Mouse (Mus musculus) heart, embryonic 14.5 days (tissue): ENCODE data around the gene Olfr1240. TPM values are rescaled to one million over a fixed set of nuclear protein-coding genes. Genes with fewer than 3 reads are reported as not detected.

Experiments used
- ATAC-seq: fragments of 200-750 bp; cut with Nextera tagmentation; 2 replicates; pipeline ENCODE4 v1.8.0; 2017; ENCODE audit warnings: low read depth, moderate TSS enrichment; ENCODE audit not compliant: insufficient number of reproducible peaks, insufficient read depth, low FRiP score
- H3K27ac ChIP-seq, 2 experiments: fragments of 200-500 bp in 1 of 2; fragments of 300-500 bp in 1 of 2; sonication (generic) in 1 of 2; replicated peaks in 1 of 2; 2 replicates each; pipeline ENCODE4 v1.5.1; 2012 to 2014; ENCODE audit warnings: low read depth in 2 of 2, low read length in 2 of 2, control low read depth in 1 of 2, mild to moderate bottlenecking in 1 of 2, mixed read lengths in 1 of 2; ENCODE audit not compliant: control insufficient read depth in 1 of 2, insufficient read depth in 1 of 2
- H3K27me3 ChIP-seq: fragments of 300-500 bp; sonication (generic); 2 replicates; pipeline ENCODE4 v1.6.1; 2014; ENCODE audit warnings: mild to moderate bottlenecking, low read length, control low read depth; ENCODE audit not compliant: control insufficient read depth, insufficient read depth
- H3K36me3 ChIP-seq: fragments of 300-500 bp; sonication (generic); 2 replicates; pipeline ENCODE4 v1.6.1; 2014; ENCODE audit warnings: mild to moderate bottlenecking, control low read depth, low read length, mixed read lengths; ENCODE audit not compliant: control insufficient read depth, insufficient read depth
- H3K4me1 ChIP-seq, 2 experiments: fragments of 200-500 bp in 1 of 2; fragments of 300-500 bp in 1 of 2; sonication (generic) in 1 of 2; 2 replicates each; pipeline ENCODE4 v1.6.1; 2012 to 2014; ENCODE audit warnings: low read length in 2 of 2, control low read depth in 1 of 2, mixed read lengths in 1 of 2; ENCODE audit not compliant: control insufficient read depth in 2 of 2, insufficient read depth in 2 of 2
- H3K4me2 ChIP-seq: fragments of 300-500 bp; sonication (generic); 2 replicates; pipeline ENCODE4 v1.6.1; 2014; ENCODE audit warnings: mild to moderate bottlenecking, low read length
- H3K4me3 ChIP-seq, 2 experiments: fragments of 200-500 bp in 1 of 2; fragments of 300-500 bp in 1 of 2; sonication (generic) in 1 of 2; 2 replicates each; pipeline ENCODE4 v1.5.1; 2012 to 2014; ENCODE audit warnings: low read length in 2 of 2, mild to moderate bottlenecking in 2 of 2, control low read depth in 1 of 2, low read depth in 1 of 2, moderate library complexity in 1 of 2; ENCODE audit not compliant: control insufficient read depth in 1 of 2, insufficient read depth in 1 of 2
- H3K9ac ChIP-seq: fragments of 300-500 bp; sonication (generic); 2 replicates; pipeline ENCODE4 v1.6.1; 2014; ENCODE audit warnings: mild to moderate bottlenecking, low read length
- H3K9me3 ChIP-seq: fragments of 300-500 bp; sonication (generic); 2 replicates; pipeline ENCODE4 v1.6.1; 2016; ENCODE audit warnings: low read length, control low read depth; ENCODE audit not compliant: control insufficient read depth
- WGBS: fragments of 180-500 bp; shearing (Covaris S2); extraction: QIAGEN DNeasy Blood & Tissue Kit; methylation state at CpG from one replicate; pipeline ENCODE4 v1.1.7; 2014; 5-methylcytosine and 5-hydroxymethylcytosine counted together
- polyA plus RNA-seq: library from polyadenylated mRNA; unstranded; fragments of >200 nt; fragmentation: Nextera tagmentation; extraction: Ambion mirVana; gene quantifications from 2 replicates; pipeline ENCODE4 v1.2.1, GENCODE M21; 2014

Olfr1240 gene
- not detected in 2 replicates for polyA plus RNA-seq

GRCm38 (mm10) chr2:89442900-89443299, at the start of gene Olfr1240:
Olfr1240 (minus strand) TSS chr2:89443000.
- Histone ChIP-seq H3K4me1 (no peaks in the 10 kb centered on the region), H3K27ac (no peak within 1 kb of the TSS), H3K9ac (no peak within 1 kb of the TSS), H3K9me3 (no peaks in the 10 kb centered on the region), H3K4me2 (no peak within 1 kb of the TSS), H3K4me3 (no peak within 1 kb of the TSS), H3K36me3 (no peaks in the 10 kb centered on the region), H3K27me3 (no peaks in the 10 kb centered on the region)
- 78% methylated on average over 3 of the region's 3 CpGs for WGBS
- ATAC-seq, result no peak

- H3K36me3 ChIP-seq, result no peaks in the 10 kb centered on the region
- H3K27me3 ChIP-seq, result no peaks in the 10 kb centered on the region
- H3K27ac ChIP-seq, result no peak within 1 kb of the TSS
- no peak within 1 kb of the TSS for H3K9ac ChIP-seq
- no peaks in the 10 kb centered on the region for H3K9me3 ChIP-seq
- no peak within 1 kb of the TSS for H3K4me3 ChIP-seq
- no peak for ATAC-seq
- no peak within 1 kb of the TSS for H3K4me2 ChIP-seq
- no peaks in the 10 kb centered on the region for H3K4me1 ChIP-seq
Observed at GRCm38 (mm10) chr2:89487026-89487425, 44.2 kb upstream of the Olfr1240 start, which contains the start of gene Olfr1241. Olfr1241 (minus strand) TSS chr2:89487126.

- no peak within 1 kb of the TSS for H3K4me3 ChIP-seq
- no peaks in the 10 kb centered on the region for H3K36me3 ChIP-seq
- no peak within 1 kb of the TSS for H3K9ac ChIP-seq
- H3K27me3 ChIP-seq, result no peaks in the 10 kb centered on the region
- no peak for ATAC-seq
- no peak within 1 kb of the TSS for H3K4me2 ChIP-seq
- H3K4me1 ChIP-seq, result no peaks in the 10 kb centered on the region
- no peak within 1 kb of the TSS for H3K27ac ChIP-seq
- no peaks in the 10 kb centered on the region for H3K9me3 ChIP-seq
- WGBS, result 89% methylated on average over 2 of the region's 2 CpGs
Observed at GRCm38 (mm10) chr2:89420307-89420706, 22.5 kb downstream of the Olfr1240 start, which contains the start of gene Olfr1239. Olfr1239 (minus strand) TSS chr2:89420407.

DNA sequence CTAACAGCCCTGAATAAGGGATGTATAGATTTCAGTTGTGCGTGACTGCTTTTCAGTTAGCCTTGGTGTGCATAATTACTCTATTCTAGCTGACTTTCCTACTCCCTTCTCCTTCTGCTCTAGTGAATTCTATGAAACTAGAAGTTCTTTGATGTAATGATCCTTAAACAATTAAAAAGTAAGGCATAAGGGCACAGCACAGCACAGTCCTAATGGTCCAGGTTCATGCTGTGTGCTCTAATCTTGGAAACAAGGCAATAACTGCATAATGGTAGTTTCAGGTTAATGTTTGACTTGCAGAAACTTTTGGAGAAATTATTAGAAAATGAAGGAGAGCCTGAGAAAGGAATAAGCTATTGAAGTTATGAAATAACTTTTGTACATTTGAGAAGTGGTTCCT, 28.2 kb downstream of the Olfr1240 start:
- Histone ChIP-seq H3K36me3 (no peaks in the 10 kb centered on the region), H3K4me2 (no peak overlapping the region), H3K4me3 (no peak overlapping the region), H3K27me3 (no peaks in the 10 kb centered on the region), H3K9me3 (no peaks in the 10 kb centered on the region), H3K9ac (no peak overlapping the region), H3K27ac (no peak overlapping the region), H3K4me1 (no peaks in the 10 kb centered on the region)
- no peak for ATAC-seq
- WGBS, result 88% methylated on average over 1 of the region's 1 CpGs

GRCm38 (mm10) chr2:89409576-89409975, 33.2 kb downstream of the Olfr1240 start, which contains the start of gene Olfr1238:
Olfr1238 (minus strand) TSS chr2:89409676.
- Histone ChIP-seq H3K4me2 (no peak within 1 kb of the TSS), H3K9ac (no peak within 1 kb of the TSS), H3K9me3 (no peaks in the 10 kb centered on the region), H3K27me3 (no peaks in the 10 kb centered on the region), H3K27ac (no peak within 1 kb of the TSS), H3K4me3 (no peak within 1 kb of the TSS), H3K4me1 (no peaks in the 10 kb centered on the region), H3K36me3 (no peaks in the 10 kb centered on the region)
- 80% methylated on average over 2 of the region's 2 CpGs for WGBS
- no peak for ATAC-seq

- Histone ChIP-seq H3K4me1 (no peaks in the 10 kb centered on the region), H3K9me3 (no peaks in the 10 kb centered on the region), H3K36me3 (no peaks in the 10 kb centered on the region), H3K4me3 (no peak overlapping the region), H3K27me3 (no peaks in the 10 kb centered on the region), H3K9ac (no peak overlapping the region), H3K27ac (no peak overlapping the region), H3K4me2 (no peak overlapping the region)
- no peak for ATAC-seq
- 76% methylated on average over 1 of the region's 1 CpGs for WGBS
Observed at GRCm38 (mm10) chr2:89400882-89401281, 41.9 kb downstream of the Olfr1240 start.

Other genes starting within 250 kb of the Olfr1240 start
- gene Olfr1226, start 243.0 kb downstream of the Olfr1240 start, polyA plus RNA-seq, result not detected in 2 replicates
- not detected in 2 replicates for gene Olfr1228, start 188.9 kb downstream of the Olfr1240 start, polyA plus RNA-seq
- gene Olfr1229, start 155.0 kb downstream of the Olfr1240 start, polyA plus RNA-seq, result not detected in 2 replicates
- gene Olfr1230, start 145.7 kb downstream of the Olfr1240 start, polyA plus RNA-seq, result not detected in 2 replicates
- not detected in 2 replicates for gene Olfr1231, start 135.9 kb downstream of the Olfr1240 start, polyA plus RNA-seq
- gene Olfr1232, start 113.3 kb downstream of the Olfr1240 start, polyA plus RNA-seq, result not detected in 2 replicates
- gene Olfr1233, start 100.6 kb downstream of the Olfr1240 start, polyA plus RNA-seq, result not detected in 2 replicates
- not detected in 2 replicates for gene Olfr1234, start 78.1 kb downstream of the Olfr1240 start, polyA plus RNA-seq
- gene Olfr1238, start 33.3 kb downstream of the Olfr1240 start, polyA plus RNA-seq, result not detected in 2 replicates
- gene Olfr1239, start 22.6 kb downstream of the Olfr1240 start, polyA plus RNA-seq, result not detected in 2 replicates
- gene Olfr1241, start 44.1 kb upstream of the Olfr1240 start, polyA plus RNA-seq, result not detected in 2 replicates
- not detected in 2 replicates for gene Olfr1242, start 55.3 kb upstream of the Olfr1240 start, polyA plus RNA-seq
- gene Olfr1243, start 88.5 kb upstream of the Olfr1240 start, polyA plus RNA-seq, result not detected in 2 replicates
- not detected in 2 replicates for gene Olfr1245, start 135.4 kb upstream of the Olfr1240 start, polyA plus RNA-seq
- not detected in 2 replicates for gene Olfr1246, start 150.2 kb upstream of the Olfr1240 start, polyA plus RNA-seq
- gene Olfr1247, start 171.1 kb upstream of the Olfr1240 start, polyA plus RNA-seq, result not detected in 2 replicates
- gene Olfr1248, start 175.2 kb upstream of the Olfr1240 start, polyA plus RNA-seq, result not detected in 2 replicates
- not detected in 2 replicates for gene Olfr1249, start 192.0 kb upstream of the Olfr1240 start, polyA plus RNA-seq
- not detected in 2 replicates for gene Olfr1250, start 218.5 kb upstream of the Olfr1240 start, polyA plus RNA-seq
- gene Olfr1251, start 228.9 kb upstream of the Olfr1240 start, polyA plus RNA-seq, result not detected in 2 replicates